Mouse (Mus musculus) stomach, embryonic 14.5 days (tissue): ENCODE measurements at regions not wholly inside any gene's neighbourhood (a gene's known extent, or its start where the extent isn't known, plus 50 kb on each side); places are given as distances from the start of the nearest gene placed in this dataset.

Experiments
- ATAC-seq: fragments of 200-750 bp; cut with Nextera tagmentation; 2 replicates; pipeline ENCODE4 v1.8.0; 2017; ENCODE audit warnings: low read depth, moderate TSS enrichment; ENCODE audit not compliant: insufficient number of reproducible peaks, insufficient read depth, low FRiP score
- H3K27ac ChIP-seq: fragments of 300-500 bp; sonication (generic); 2 replicates; pipeline ENCODE4 v1.5.1; 2014; ENCODE audit warnings: mild to moderate bottlenecking, low read length, moderate library complexity, mixed read lengths
- H3K27me3 ChIP-seq: fragments of 300-500 bp; sonication (generic); 2 replicates; pipeline ENCODE4 v1.6.1; 2014; ENCODE audit warnings: low read length, control low read depth, mixed read lengths; ENCODE audit not compliant: control insufficient read depth, insufficient read depth
- H3K36me3 ChIP-seq: fragments of 300-500 bp; sonication (generic); 2 replicates; pipeline ENCODE4 v1.6.1; 2014; ENCODE audit warnings: mild to moderate bottlenecking, control low read depth, low read length, moderate library complexity, mixed read lengths; ENCODE audit not compliant: control insufficient read depth, insufficient read depth
- H3K4me1 ChIP-seq: fragments of 300-500 bp; sonication (generic); 2 replicates; pipeline ENCODE4 v1.6.1; 2014; ENCODE audit warnings: low read length, control low read depth, mixed read lengths; ENCODE audit not compliant: control insufficient read depth, insufficient read depth
- H3K4me2 ChIP-seq: fragments of 300-500 bp; sonication (generic); replicated peaks from 2 replicates; pipeline ENCODE4 v1.6.1; 2014; ENCODE audit warnings: low read depth, low read length, control low read depth
- H3K4me3 ChIP-seq: fragments of 300-500 bp; sonication (generic); 2 replicates; pipeline ENCODE4 v1.5.1; 2014; ENCODE audit warnings: low read depth, low read length, control low read depth
- H3K9ac ChIP-seq: fragments of 300-500 bp; sonication (generic); replicated peaks from 2 replicates; pipeline ENCODE4 v1.6.1; 2014; ENCODE audit warnings: low read depth, mild to moderate bottlenecking, control low read depth, low read length, moderate library complexity, mixed read lengths
- H3K9me3 ChIP-seq: fragments of 300-500 bp; sonication (generic); 2 replicates; pipeline ENCODE4 v1.6.1; 2016; ENCODE audit warnings: low read depth, low read length, control low read depth; ENCODE audit not compliant: control insufficient read depth
- WGBS: fragments of 180-500 bp; shearing (Covaris S2); extraction: QIAGEN DNeasy Blood & Tissue Kit; methylation state at CpG from one replicate; pipeline ENCODE4 v1.1.7; 2014; 5-methylcytosine and 5-hydroxymethylcytosine counted together

DNA sequence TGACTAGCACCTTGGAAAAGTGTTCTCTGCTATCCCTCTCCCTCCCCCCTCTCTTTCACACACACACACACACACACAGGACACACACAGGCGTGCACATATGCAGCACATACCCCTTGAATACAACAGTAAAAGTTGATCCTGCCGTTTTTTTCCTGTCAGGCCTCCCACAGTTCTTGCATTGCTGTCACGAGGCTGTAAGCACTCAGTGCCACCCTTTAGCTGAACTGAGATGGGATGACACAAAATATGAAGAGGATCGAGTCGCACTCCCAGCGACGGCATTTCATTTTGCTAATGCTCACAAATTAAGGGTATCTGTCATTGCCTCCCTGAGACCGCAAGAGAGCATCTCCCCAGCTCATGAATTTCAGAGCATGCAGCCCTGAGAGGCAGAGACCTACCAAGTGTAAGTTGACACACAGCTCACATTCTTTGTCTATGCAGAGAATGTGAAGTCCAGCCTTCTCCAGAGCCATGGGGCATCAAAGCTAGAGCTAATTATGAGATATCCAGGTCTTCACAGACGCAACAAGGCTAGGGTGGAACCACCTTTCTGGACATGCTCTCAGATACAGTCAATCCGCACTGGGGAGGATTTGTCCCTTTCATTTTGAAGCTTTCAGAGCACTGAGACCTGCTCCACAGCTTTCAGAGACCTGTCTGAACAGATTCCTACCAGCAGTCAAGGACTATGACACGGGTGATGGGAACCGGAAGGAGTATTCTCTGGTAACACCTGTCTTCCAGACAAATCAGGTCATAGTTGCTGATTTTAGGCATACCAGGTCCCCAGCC, 152.3 kb downstream of the Cmpk2 start:
- H3K9ac ChIP-seq = no peak overlapping the region

DNA sequence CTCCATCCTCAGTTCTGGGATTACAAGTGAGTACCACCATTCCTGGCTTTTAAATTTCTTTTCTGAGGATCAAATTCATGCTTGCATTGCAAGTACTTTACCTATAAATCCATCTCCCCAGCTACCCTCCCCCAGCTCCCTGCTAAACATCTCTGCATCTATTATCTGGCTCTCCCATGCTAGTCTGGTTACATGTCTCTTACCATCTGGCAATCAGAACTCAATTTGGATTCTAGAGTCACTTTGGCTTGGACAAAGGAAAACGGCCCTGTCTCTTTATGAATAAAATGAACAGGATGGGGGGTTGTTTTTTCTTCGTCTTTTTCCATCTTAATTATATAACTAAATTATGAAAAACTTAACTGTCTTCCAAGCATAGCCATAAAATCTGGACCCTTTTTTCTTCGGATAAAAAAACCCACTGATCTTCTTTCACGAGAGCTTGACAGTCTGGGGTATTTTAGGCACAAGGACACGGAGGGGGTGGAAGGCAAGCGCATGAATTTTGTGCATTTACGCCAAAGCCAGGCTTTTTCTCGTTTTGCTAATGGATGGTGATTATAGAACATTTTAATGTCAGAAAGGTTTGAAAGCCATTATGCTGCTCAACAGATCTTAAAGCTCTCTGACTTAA, 151.6 kb downstream of the Cmpk2 start:
- H3K4me3 ChIP-seq = no peak overlapping the region
- no peaks in the 10 kb centered on the region for H3K36me3 ChIP-seq
- no peaks in the 10 kb centered on the region for H3K27me3 ChIP-seq
- WGBS = 57% methylated on average over 8 of the region's 8 CpGs
- H3K9ac ChIP-seq = no peak overlapping the region
- H3K4me1 ChIP-seq = no peaks in the 10 kb centered on the region
- H3K9me3 ChIP-seq = no peaks in the 10 kb centered on the region
- H3K4me2 ChIP-seq = no peak overlapping the region
- no peak overlapping the region for H3K27ac ChIP-seq
- ATAC-seq = no peak

More for the DNA sequence above, 152.3 kb downstream of the Cmpk2 start:
- no peaks in the 10 kb centered on the region for H3K9me3 ChIP-seq
- H3K36me3 ChIP-seq = no peaks in the 10 kb centered on the region
- ATAC-seq = no peak
- no peak overlapping the region for H3K27ac ChIP-seq
- no peaks in the 10 kb centered on the region for H3K27me3 ChIP-seq
- no peak overlapping the region for H3K4me2 ChIP-seq
- WGBS = 65% methylated on average over 12 of the region's 12 CpGs
- no peak overlapping the region for H3K4me3 ChIP-seq
- H3K4me1 ChIP-seq = no peaks in the 10 kb centered on the region

- Histone ChIP-seq H3K4me2 (no peak overlapping the region), H3K4me1 (no peaks in the 10 kb centered on the region), H3K4me3 (no peak overlapping the region), H3K9ac (no peak overlapping the region), H3K27me3 (no peaks in the 10 kb centered on the region), H3K9me3 (no peaks in the 10 kb centered on the region), H3K27ac (no peak overlapping the region), H3K36me3 (no peaks in the 10 kb centered on the region)
- no peak for ATAC-seq
- 89% methylated on average over 3 of the region's 3 CpGs for WGBS
These were observed 149.0 kb downstream of the Cmpk2 start for GRCm38 (mm10) chr12:26617969-26618368.

- H3K4me2 ChIP-seq = no peak overlapping the region
- WGBS = 63% methylated on average over 11 of the region's 11 CpGs
- no peaks in the 10 kb centered on the region for H3K9me3 ChIP-seq
- no peak overlapping the region for H3K9ac ChIP-seq
- no peaks in the 10 kb centered on the region for H3K27me3 ChIP-seq
- no peaks in the 10 kb centered on the region for H3K4me1 ChIP-seq
- no peak overlapping the region for H3K27ac ChIP-seq
- no peaks in the 10 kb centered on the region for H3K36me3 ChIP-seq
- H3K4me3 ChIP-seq = no peak overlapping the region
- no peak for ATAC-seq
These were observed 144.2 kb downstream of the Cmpk2 start for GRCm38 (mm10) chr12:26613086-26613705.

GRCm38 (mm10) chr12:26610079-26610478, 141.1 kb downstream of the Cmpk2 start:
- Histone ChIP-seq H3K4me2 (no peak overlapping the region), H3K36me3 (no peaks in the 10 kb centered on the region), H3K9ac (no peak overlapping the region), H3K27ac (no peak overlapping the region), H3K27me3 (no peaks in the 10 kb centered on the region), H3K9me3 (no peaks in the 10 kb centered on the region), H3K4me3 (no peak overlapping the region), H3K4me1 (no peaks in the 10 kb centered on the region)
- WGBS = 77% methylated on average over 3 of the region's 3 CpGs
- no peak for ATAC-seq

GRCm38 (mm10) chr12:26598501-26598900, 129.5 kb downstream of the Cmpk2 start:
- H3K27me3 ChIP-seq = no peaks in the 10 kb centered on the region
- no peak overlapping the region for H3K4me2 ChIP-seq
- no peak overlapping the region for H3K9ac ChIP-seq
- no peak overlapping the region for H3K27ac ChIP-seq
- H3K4me3 ChIP-seq = no peak overlapping the region
- H3K9me3 ChIP-seq = no peaks in the 10 kb centered on the region
- no peaks in the 10 kb centered on the region for H3K36me3 ChIP-seq
- no peak for ATAC-seq
- no peaks in the 10 kb centered on the region for H3K4me1 ChIP-seq

GRCm38 (mm10) chr12:26592125-26592524, 123.1 kb downstream of the Cmpk2 start:
- Histone ChIP-seq H3K9ac (no peak overlapping the region), H3K4me3 (no peak overlapping the region), H3K36me3 (no peaks in the 10 kb centered on the region), H3K4me1 (no peaks in the 10 kb centered on the region), H3K4me2 (no peak overlapping the region), H3K27me3 (no peaks in the 10 kb centered on the region), H3K9me3 (no peaks in the 10 kb centered on the region), H3K27ac (no peak overlapping the region)
- ATAC-seq = no peak

DNA sequence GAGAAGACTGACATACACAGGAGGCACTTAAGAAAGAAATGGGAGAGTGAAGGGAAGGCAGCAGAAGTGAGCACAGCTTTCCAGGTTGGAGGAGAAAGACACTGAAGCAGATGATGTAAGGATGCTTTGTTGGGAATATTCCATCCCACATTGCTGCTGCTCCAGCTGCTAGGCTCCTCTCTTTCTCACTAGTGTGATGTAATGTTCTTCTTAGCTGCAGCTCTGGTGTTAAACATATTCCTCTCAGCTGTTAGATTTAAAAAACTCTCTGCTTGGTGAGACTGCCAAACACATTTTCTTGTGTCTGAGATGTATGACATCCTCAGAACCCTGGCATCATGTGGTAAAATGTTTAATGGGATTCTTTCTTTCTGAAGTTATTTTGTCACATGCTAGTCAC, 120.1 kb downstream of the Cmpk2 start:
- H3K27ac ChIP-seq = no peak overlapping the region
- H3K9ac ChIP-seq = no peak overlapping the region
- ATAC-seq = no peak
- H3K4me2 ChIP-seq = no peak overlapping the region
- H3K36me3 ChIP-seq = no peaks in the 10 kb centered on the region
- H3K9me3 ChIP-seq = no peaks in the 10 kb centered on the region
- no peak overlapping the region for H3K4me3 ChIP-seq
- H3K27me3 ChIP-seq = no peaks in the 10 kb centered on the region
- no peaks in the 10 kb centered on the region for H3K4me1 ChIP-seq
